Mouse (Mus musculus): ENCODE results near the gene Bicra.

- TF ChIP-seq POLR2A (IDR thresholded peaks at IDR 0.05; ENCODE audit: insufficient read length, low read depth) (no peak), E2F4 (IDR thresholded peaks at IDR 0.05; ENCODE audit: insufficient read depth) (no peak), TCF12 (IDR thresholded peaks at IDR 0.05; ENCODE audit: insufficient read depth, poor library complexity, severe bottlenecking) (no peak), REST (IDR thresholded peaks at IDR 0.05; ENCODE audit: insufficient read depth, insufficient read length) (no peak), MAX (IDR thresholded peaks at IDR 0.05; ENCODE audit: low read depth) (no peak), POLR2AphosphoS2 (IDR thresholded peaks at IDR 0.05; ENCODE audit: insufficient read length, low read depth) (no peak), MYOD1 (IDR thresholded peaks at IDR 0.05; ENCODE audit: control insufficient read depth in 1 of 3, insufficient read length in 2 of 3, low read depth in 2 of 3) (no peak), CEBPB (IDR thresholded peaks at IDR 0.05; ENCODE audit: insufficient read depth, poor library complexity, severe bottlenecking) (no peak)
Measured at GRCm38 (mm10) chr7:16009636-16010035, 38.1 kb downstream of the Bicra start.

Measured in myocyte (in vitro differentiated cells).